Mouse (Mus musculus) olfactory bulb, adult 2 months (tissue): Measurements from ENCODE around the gene Rsrc1. TPM values are rescaled to one million over a fixed set of nuclear protein-coding genes. Genes with fewer than 3 reads are reported as not detected.
"Not testable (repeated sequence)": the region's sequence is repeated elsewhere in the genome, so short reads cannot be mapped to it uniquely, and the experiment has no call there.

Source experiments
- H3K27ac ChIP-seq: fragments of 200-500 bp; 2 replicates; pipeline ENCODE4 v1.5.1; 2012; ENCODE audit warnings: low read depth, low read length; ENCODE audit not compliant: insufficient read depth
- H3K4me1 ChIP-seq: fragments of 200-500 bp; 2 replicates; pipeline ENCODE4 v1.6.1; 2012; ENCODE audit warnings: low read length; ENCODE audit not compliant: control insufficient read depth, insufficient read depth
- H3K4me3 ChIP-seq: fragments of 200-500 bp; 2 replicates; pipeline ENCODE4 v1.5.1; 2012; ENCODE audit warnings: mild to moderate bottlenecking, low read depth, low read length, moderate library complexity; ENCODE audit not compliant: insufficient read depth
- CTCF ChIP-seq: fragments of 200-500 bp; IDR thresholded peaks from 2 replicates; pipeline ENCODE4 v1.5.1; 2012; ENCODE audit warnings: low read depth, mild to moderate bottlenecking, low read length, moderate library complexity; ENCODE audit not compliant: insufficient read depth
- POLR2A ChIP-seq: fragments of 200-500 bp; IDR thresholded peaks from 2 replicates; pipeline ENCODE4 v1.6.1; 2012; ENCODE audit warnings: mild to moderate bottlenecking, low read depth, low read length, moderate library complexity; ENCODE audit not compliant: insufficient read depth
- WGBS: fragments of 180-500 bp; shearing (Covaris S2); methylation state at CpG from one replicate; pipeline ENCODE4 v1.1.7; 2018; 5-methylcytosine and 5-hydroxymethylcytosine counted together
- polyA plus RNA-seq: library from polyadenylated mRNA; stranded (reverse); fragments of >200 nt; gene quantifications from 2 replicates; pipeline ENCODE4 v1.2.4, GENCODE M21; 2012; ENCODE audit warnings: low replicate concordance; ENCODE audit not compliant: missing spikeins, insufficient read depth, insufficient read length

Gene Rsrc1
- polyA plus RNA-seq, 1 experiment, result not detected

GRCm38 (mm10) chr3:66982181-66982911, 1.2 kb downstream of the Rsrc1 start:
- H3K27ac ChIP-seq, result no peak overlapping the region
- WGBS, result 3% methylated on average over 29 of the region's 29 CpGs
- no peak overlapping the region for H3K4me3 ChIP-seq
- TF ChIP-seq POLR2A (no peak), CTCF (no peak)
- H3K4me1 ChIP-seq, result peaks cover 8% of the 10 kb centered on the region

- no peak for TF ChIP-seq CTCF
- no peak for TF ChIP-seq POLR2A
- no peak overlapping the region for H3K27ac ChIP-seq
- no peak overlapping the region for H3K4me3 ChIP-seq
- H3K4me1 ChIP-seq, result peaks cover 8% of the 10 kb centered on the region
- 19% methylated on average over 3 of the region's 3 CpGs for WGBS
Measured at GRCm38 (mm10) chr3:66983481-66983880, 2.3 kb downstream of the Rsrc1 start.

- H3K4me3 ChIP-seq, result peak overlapping the region; percentile 97
- WGBS, result under 1% methylated on average over 60 of the region's 60 CpGs
- peaks cover 8% of the 10 kb centered on the region for H3K4me1 ChIP-seq
- H3K27ac ChIP-seq, result no peak overlapping the region
- TF ChIP-seq POLR2A, result no peak
- no peak for TF ChIP-seq CTCF
Measured at GRCm38 (mm10) chr3:66985539-66986286, 4.5 kb downstream of the Rsrc1 start.

- Histone ChIP-seq H3K27ac (no peak overlapping the region), H3K4me1 (peaks cover 3% of the 10 kb centered on the region), H3K4me3 (peak overlapping the region; percentile 97)
- 9% methylated on average over 1 of the region's 1 CpGs for WGBS
- no peak for TF ChIP-seq CTCF
- no peak for TF ChIP-seq POLR2A
Measured at GRCm38 (mm10) chr3:66986287-66986560, 5.0 kb downstream of the Rsrc1 start.

GRCm38 (mm10) chr3:66996820-66997219, 15.6 kb downstream of the Rsrc1 start:
- no peak for TF ChIP-seq CTCF
- no peak for TF ChIP-seq POLR2A
- Histone ChIP-seq H3K27ac (no peak overlapping the region), H3K4me3 (no peak overlapping the region), H3K4me1 (no peaks in the 10 kb centered on the region)
- 98% methylated on average over 1 of the region's 1 CpGs for WGBS

GRCm38 (mm10) chr3:67036387-67037062, 55.3 kb downstream of the Rsrc1 start:
- Histone ChIP-seq H3K27ac (no peak overlapping the region), H3K4me1 (no peaks in the 10 kb centered on the region), H3K4me3 (no peak overlapping the region)
- TF ChIP-seq POLR2A (no peak), CTCF (no peak)
- WGBS, result 45% methylated on average over 6 of the region's 6 CpGs

GRCm38 (mm10) chr3:67059755-67060154, 78.6 kb downstream of the Rsrc1 start:
- no peak for TF ChIP-seq CTCF
- no peak for TF ChIP-seq POLR2A

GRCm38 (mm10) chr3:67070575-67071488, 89.6 kb downstream of the Rsrc1 start:
- WGBS, result 88% methylated on average over 11 of the region's 11 CpGs
- H3K27ac ChIP-seq, result no peak overlapping the region
- no peaks in the 10 kb centered on the region for H3K4me1 ChIP-seq
- no peak overlapping the region for H3K4me3 ChIP-seq
- TF ChIP-seq POLR2A, result no peak
- TF ChIP-seq CTCF, result no peak

More at GRCm38 (mm10) chr3:67059755-67060154, 78.6 kb downstream of the Rsrc1 start:
- 92% methylated on average over 2 of the region's 2 CpGs for WGBS
- Histone ChIP-seq H3K4me3 (no peak overlapping the region), H3K4me1 (no peaks in the 10 kb centered on the region), H3K27ac (no peak overlapping the region)

- H3K4me3 ChIP-seq, H3K27ac ChIP-seq, H3K4me1 ChIP-seq: not testable (repeated sequence)
Measured at GRCm38 (mm10) chr3:67073653-67074052, 92.5 kb downstream of the Rsrc1 start.
